Mouse (Mus musculus) R1 (cell line): ENCODE measurements around the gene Fuz.

Source experiments
- DNase-seq: peaks from one replicate; pipeline ENCODE4 v3.0.0-alpha.2; 2018; ENCODE audit warnings: low read depth, low spot score

Gene Fuz

DNA sequence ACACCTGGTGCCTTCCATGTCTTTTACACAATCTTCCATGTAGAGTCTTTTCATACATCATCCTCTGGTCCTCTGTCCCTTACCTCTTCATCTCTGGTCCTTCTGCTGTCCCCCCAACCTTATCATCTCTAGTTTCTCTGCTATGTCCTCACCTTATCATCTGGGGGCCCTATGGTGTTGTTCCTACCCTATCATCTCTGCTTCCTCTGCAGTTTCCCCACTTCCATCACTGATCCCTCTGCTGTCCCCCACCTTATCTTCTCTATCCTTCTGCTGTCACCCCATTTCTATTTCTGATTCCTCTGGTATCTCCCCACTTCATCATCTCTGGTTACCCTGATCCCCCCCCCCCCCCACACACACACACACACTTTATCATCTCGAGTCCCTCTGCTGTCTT, 32.7 kb downstream of the Fuz start:
- no peak for DNase-seq

- DNase-seq, result peak; percentile 100
Measured at GRCm38 (mm10) chr7:44929204-44930151, 33.6 kb downstream of the Fuz start, which contains the start of gene Ap2a1. Gene Ap2a1 (minus strand): TSS chr7:44929496.

DNA sequence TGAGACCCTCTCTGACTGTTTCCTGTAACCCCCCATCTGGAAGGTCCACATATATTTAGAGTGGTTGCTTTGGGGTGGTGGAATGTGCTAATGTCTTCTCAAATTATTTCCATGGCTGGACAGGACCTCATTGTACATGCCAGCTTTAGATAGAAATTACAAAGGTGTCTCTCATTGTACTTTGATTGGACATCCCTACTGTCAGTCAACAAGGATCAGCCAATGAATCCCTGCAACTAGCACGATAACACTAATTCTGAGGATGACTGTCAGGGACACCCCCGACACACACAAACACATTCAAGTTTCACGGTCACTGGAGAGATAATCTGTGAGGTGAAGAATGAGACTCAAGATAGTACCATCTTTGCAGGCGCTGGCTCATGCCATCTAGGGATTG, 42.8 kb downstream of the Fuz start:
- DNase-seq, result peak; percentile 94

- no peak for DNase-seq
Measured at GRCm38 (mm10) chr7:44942904-44943303, 47.0 kb downstream of the Fuz start, which contains the start of gene Tsks. Gene Tsks (plus strand): TSS chr7:44943204.

- no peak for DNase-seq
Measured at GRCm38 (mm10) chr7:44949922-44950321, 54.0 kb downstream of the Fuz start.

GRCm38 (mm10) chr7:44951960-44952359, 56.1 kb downstream of the Fuz start:
- DNase-seq, result peak; percentile 97
